Mouse (Mus musculus): Measurements from ENCODE around the gene Lrrc27. TPM values are rescaled to one million over a fixed set of nuclear protein-coding genes. Genes with fewer than 3 reads are reported as not detected.

The Lrrc27 gene
- polyA plus RNA-seq, 1 experiment from 2014 or later = 6.3 TPM

DNA sequence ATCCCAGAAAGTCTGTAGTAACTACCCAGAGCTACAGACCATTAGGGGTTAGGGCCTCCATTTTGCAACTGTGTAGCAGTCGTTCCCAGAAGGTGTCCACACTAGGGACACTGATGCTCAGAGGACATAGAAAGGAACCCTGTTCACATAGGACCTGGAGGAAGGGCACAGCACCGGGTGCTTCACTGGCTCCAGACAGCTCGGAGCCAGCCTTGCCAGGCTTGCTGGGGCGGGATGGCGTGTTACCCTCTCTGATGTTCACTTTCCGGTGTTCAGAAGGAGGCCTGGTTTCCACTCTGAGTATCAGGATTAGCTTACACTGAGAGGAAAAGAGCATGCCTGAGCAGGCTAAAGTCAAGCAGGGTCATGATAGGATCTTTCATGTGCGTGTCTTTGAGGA is 3.2 kb downstream of the Lrrc27 start:
- Histone ChIP-seq H3K4me3 (ENCODE audit: low read depth, low read length) (no peak overlapping the region), H3K9ac (ENCODE audit: low read length) (no peak overlapping the region), H3K4me2 (ENCODE audit: low read depth, low read length, severe bottlenecking) (no peak overlapping the region), H3K9me3 (ENCODE audit: control insufficient read depth, low read length) (no peaks in the 10 kb centered on the region), H3K4me1 (replicated peaks; ENCODE audit: control insufficient read depth, insufficient read depth, low read length) (peaks cover 1% of the 10 kb centered on the region; the same call in 1 of the 2 replicates), H3K27ac (ENCODE audit: low read depth, low read length) (no peak overlapping the region), H3K27me3 (ENCODE audit: control insufficient read depth, insufficient read depth, low read length) (no peaks in the 10 kb centered on the region), H3K36me3 (ENCODE audit: control insufficient read depth, insufficient read depth, low read length) (no peaks in the 10 kb centered on the region)
- WGBS = 92% methylated on average over 7 of the region's 7 CpGs
- DNase-seq (ENCODE audit: low spot score) (no peak), ATAC-seq (replicated peaks; ENCODE audit: low FRiP score) (no peak)

GRCm38 (mm10) chr7:139216464-139216863 is 3.7 kb downstream of the Lrrc27 start:
- ATAC-seq (replicated peaks; ENCODE audit: low FRiP score) (no peak), DNase-seq (ENCODE audit: low spot score) (no peak)
- no peak overlapping the region for H3K4me3 ChIP-seq (ENCODE audit: low read depth, low read length)
- no peak overlapping the region for H3K4me2 ChIP-seq (ENCODE audit: low read depth, low read length, severe bottlenecking)
- H3K4me1 ChIP-seq (replicated peaks; ENCODE audit: control insufficient read depth, insufficient read depth, low read length) = peaks cover 1% of the 10 kb centered on the region; the same call in 1 of the 2 replicates
- 94% methylated on average over 9 of the region's 9 CpGs for WGBS
- H3K27ac ChIP-seq (ENCODE audit: low read depth, low read length) = no peak overlapping the region
- no peaks in the 10 kb centered on the region for H3K27me3 ChIP-seq (ENCODE audit: control insufficient read depth, insufficient read depth, low read length)
- H3K9ac ChIP-seq (ENCODE audit: low read length) = no peak overlapping the region
- H3K36me3 ChIP-seq (ENCODE audit: control insufficient read depth, insufficient read depth, low read length) = no peaks in the 10 kb centered on the region
- H3K9me3 ChIP-seq (ENCODE audit: control insufficient read depth, low read length) = no peaks in the 10 kb centered on the region

- Histone ChIP-seq H3K27me3 (ENCODE audit: control insufficient read depth, insufficient read depth, low read length) (no peaks in the 10 kb centered on the region), H3K4me1 (replicated peaks; ENCODE audit: control insufficient read depth, insufficient read depth, low read length) (peaks cover 1% of the 10 kb centered on the region; the same call in 1 of the 2 replicates), H3K9me3 (ENCODE audit: control insufficient read depth, low read length) (no peaks in the 10 kb centered on the region), H3K27ac (ENCODE audit: low read depth, low read length) (no peak overlapping the region), H3K4me3 (ENCODE audit: low read depth, low read length) (no peak overlapping the region), H3K36me3 (ENCODE audit: control insufficient read depth, insufficient read depth, low read length) (no peaks in the 10 kb centered on the region), H3K4me2 (ENCODE audit: low read depth, low read length, severe bottlenecking) (no peak overlapping the region), H3K9ac (ENCODE audit: low read length) (no peak overlapping the region)
- ATAC-seq (replicated peaks; ENCODE audit: low FRiP score) (no peak), DNase-seq (ENCODE audit: low spot score) (no peak)
- WGBS = 87% methylated on average over 7 of the region's 7 CpGs
These were observed 4.3 kb downstream of the Lrrc27 start for GRCm38 (mm10) chr7:139217046-139217445.

DNA sequence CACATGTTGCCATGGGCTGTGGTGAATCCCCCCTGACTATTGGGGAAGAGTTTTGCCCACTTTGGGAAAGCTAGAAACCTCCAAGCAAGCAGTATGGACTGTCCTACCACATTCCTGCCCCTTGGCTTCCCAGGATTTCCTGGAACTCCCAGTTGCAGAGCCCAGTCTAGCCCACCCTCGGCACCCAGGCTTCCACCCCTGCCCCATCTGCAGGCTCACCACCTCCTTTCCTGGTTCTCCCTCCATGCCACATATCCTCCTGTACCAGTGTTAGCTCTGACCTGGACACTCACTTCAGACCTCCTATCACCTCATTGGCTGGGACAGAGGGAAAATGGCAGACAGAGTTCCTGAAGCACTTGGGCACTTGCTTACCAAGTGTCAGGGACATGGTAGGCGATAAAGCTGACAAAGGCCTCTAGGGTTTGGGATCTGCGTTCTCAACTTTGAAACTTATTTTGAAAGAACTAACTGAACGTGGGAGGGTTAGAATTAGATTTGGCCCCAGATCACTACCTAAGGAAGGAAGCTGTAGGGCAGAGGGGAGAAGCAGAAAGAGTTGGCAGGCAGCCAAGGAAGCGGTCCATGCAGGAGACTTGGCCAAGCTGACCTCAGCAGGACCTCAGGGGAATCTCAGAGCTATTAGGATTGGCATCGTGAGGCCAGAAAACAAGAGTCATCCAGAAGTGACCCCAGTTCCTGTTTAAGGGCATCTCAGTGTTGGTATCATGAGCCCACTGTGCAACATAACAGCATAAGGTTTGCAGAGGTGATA is 6.0 kb downstream of the Lrrc27 start:
- WGBS = 77% methylated on average over 6 of the region's 6 CpGs

GRCm38 (mm10) chr7:139219486-139219885 is 6.7 kb downstream of the Lrrc27 start:
- Histone ChIP-seq H3K36me3 (ENCODE audit: control insufficient read depth, insufficient read depth, low read length) (no peaks in the 10 kb centered on the region), H3K27ac (ENCODE audit: low read depth, low read length) (no peak overlapping the region), H3K9ac (ENCODE audit: low read length) (no peak overlapping the region), H3K4me3 (ENCODE audit: low read depth, low read length) (no peak overlapping the region), H3K4me2 (ENCODE audit: low read depth, low read length, severe bottlenecking) (no peak overlapping the region), H3K9me3 (ENCODE audit: control insufficient read depth, low read length) (no peaks in the 10 kb centered on the region), H3K4me1 (replicated peaks; ENCODE audit: control insufficient read depth, insufficient read depth, low read length) (no peaks in the 10 kb centered on the region), H3K27me3 (ENCODE audit: control insufficient read depth, insufficient read depth, low read length) (no peaks in the 10 kb centered on the region)
- WGBS = 84% methylated on average over 5 of the region's 5 CpGs
- no peak for DNase-seq (ENCODE audit: low spot score)
- no peak for ATAC-seq (replicated peaks; ENCODE audit: low FRiP score)

More for the DNA sequence above, 6.0 kb downstream of the Lrrc27 start:
- Histone ChIP-seq H3K4me1 (replicated peaks; ENCODE audit: control insufficient read depth, insufficient read depth, low read length) (no peaks in the 10 kb centered on the region), H3K4me2 (ENCODE audit: low read depth, low read length, severe bottlenecking) (no peak overlapping the region), H3K4me3 (ENCODE audit: low read depth, low read length) (no peak overlapping the region), H3K27ac (ENCODE audit: low read depth, low read length) (no peak overlapping the region), H3K9me3 (ENCODE audit: control insufficient read depth, low read length) (no peaks in the 10 kb centered on the region), H3K36me3 (ENCODE audit: control insufficient read depth, insufficient read depth, low read length) (no peaks in the 10 kb centered on the region), H3K9ac (ENCODE audit: low read length) (no peak overlapping the region), H3K27me3 (ENCODE audit: control insufficient read depth, insufficient read depth, low read length) (no peaks in the 10 kb centered on the region)
- ATAC-seq (replicated peaks; ENCODE audit: low FRiP score) = no peak
- DNase-seq (ENCODE audit: low spot score) = no peak

GRCm38 (mm10) chr7:139220303-139220702 is 7.5 kb downstream of the Lrrc27 start:
- Histone ChIP-seq H3K9me3 (ENCODE audit: control insufficient read depth, low read length) (no peaks in the 10 kb centered on the region), H3K9ac (ENCODE audit: low read length) (no peak overlapping the region), H3K36me3 (ENCODE audit: control insufficient read depth, insufficient read depth, low read length) (no peaks in the 10 kb centered on the region), H3K4me2 (ENCODE audit: low read depth, low read length, severe bottlenecking) (no peak overlapping the region), H3K4me3 (ENCODE audit: low read depth, low read length) (no peak overlapping the region), H3K27ac (ENCODE audit: low read depth, low read length) (no peak overlapping the region), H3K4me1 (replicated peaks; ENCODE audit: control insufficient read depth, insufficient read depth, low read length) (no peaks in the 10 kb centered on the region), H3K27me3 (ENCODE audit: control insufficient read depth, insufficient read depth, low read length) (no peaks in the 10 kb centered on the region)
- ATAC-seq (replicated peaks; ENCODE audit: low FRiP score) = no peak
- 49% methylated on average over 2 of the region's 2 CpGs for WGBS
- DNase-seq (ENCODE audit: low spot score) = no peak

- no peak for ATAC-seq (replicated peaks; ENCODE audit: low FRiP score)
- no peak for DNase-seq (ENCODE audit: low spot score)
- H3K4me3 ChIP-seq (ENCODE audit: low read depth, low read length) = no peak overlapping the region
- no peaks in the 10 kb centered on the region for H3K9me3 ChIP-seq (ENCODE audit: control insufficient read depth, low read length)
- 86% methylated on average over 5 of the region's 5 CpGs for WGBS
- no peaks in the 10 kb centered on the region for H3K4me1 ChIP-seq (replicated peaks; ENCODE audit: control insufficient read depth, insufficient read depth, low read length)
- H3K36me3 ChIP-seq (ENCODE audit: control insufficient read depth, insufficient read depth, low read length) = no peaks in the 10 kb centered on the region
- H3K4me2 ChIP-seq (ENCODE audit: low read depth, low read length, severe bottlenecking) = no peak overlapping the region
- H3K27me3 ChIP-seq (ENCODE audit: control insufficient read depth, insufficient read depth, low read length) = no peaks in the 10 kb centered on the region
- no peak overlapping the region for H3K27ac ChIP-seq (ENCODE audit: low read depth, low read length)
- H3K9ac ChIP-seq (ENCODE audit: low read length) = no peak overlapping the region
These were observed 8.3 kb downstream of the Lrrc27 start for GRCm38 (mm10) chr7:139221072-139221471.

DNA sequence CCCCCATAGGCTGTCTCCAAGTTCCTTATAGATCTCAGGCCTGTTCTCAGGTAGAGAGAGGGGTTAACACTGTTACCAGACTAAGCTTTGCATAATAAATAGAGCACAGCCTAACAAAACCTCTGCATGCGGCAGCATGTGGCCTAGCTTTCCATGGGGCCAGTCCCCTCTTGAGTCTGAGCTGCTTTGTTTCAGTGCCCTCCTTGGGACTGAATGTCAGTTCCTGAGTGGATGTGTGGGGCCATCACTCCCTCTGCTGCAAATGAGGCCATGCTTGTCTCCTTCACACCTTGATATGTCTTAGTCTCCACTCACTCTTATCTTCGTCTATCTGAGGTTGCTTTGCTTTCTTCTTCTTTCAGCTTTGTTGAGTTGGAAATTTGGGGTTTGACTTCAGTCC is 9.1 kb downstream of the Lrrc27 start:
- no peak overlapping the region for H3K4me3 ChIP-seq (ENCODE audit: low read depth, low read length)
- no peaks in the 10 kb centered on the region for H3K36me3 ChIP-seq (ENCODE audit: control insufficient read depth, insufficient read depth, low read length)
- ATAC-seq (replicated peaks; ENCODE audit: low FRiP score) (no peak), DNase-seq (ENCODE audit: low spot score) (no peak)
- no peaks in the 10 kb centered on the region for H3K9me3 ChIP-seq (ENCODE audit: control insufficient read depth, low read length)
- no peaks in the 10 kb centered on the region for H3K4me1 ChIP-seq (replicated peaks; ENCODE audit: control insufficient read depth, insufficient read depth, low read length)
- H3K27ac ChIP-seq (ENCODE audit: low read depth, low read length) = no peak overlapping the region
- WGBS = 58% methylated on average over 2 of the region's 2 CpGs
- H3K4me2 ChIP-seq (ENCODE audit: low read depth, low read length, severe bottlenecking) = no peak overlapping the region
- H3K27me3 ChIP-seq (ENCODE audit: control insufficient read depth, insufficient read depth, low read length) = no peaks in the 10 kb centered on the region
- no peak overlapping the region for H3K9ac ChIP-seq (ENCODE audit: low read length)

- Histone ChIP-seq H3K4me3 (ENCODE audit: low read depth, low read length) (no peak overlapping the region), H3K27ac (ENCODE audit: low read depth, low read length) (no peak overlapping the region), H3K9me3 (ENCODE audit: control insufficient read depth, low read length) (no peaks in the 10 kb centered on the region), H3K4me1 (replicated peaks; ENCODE audit: control insufficient read depth, insufficient read depth, low read length) (no peaks in the 10 kb centered on the region), H3K9ac (ENCODE audit: low read length) (no peak overlapping the region), H3K27me3 (ENCODE audit: control insufficient read depth, insufficient read depth, low read length) (no peaks in the 10 kb centered on the region), H3K36me3 (ENCODE audit: control insufficient read depth, insufficient read depth, low read length) (no peaks in the 10 kb centered on the region), H3K4me2 (ENCODE audit: low read depth, low read length, severe bottlenecking) (no peak overlapping the region)
- DNase-seq (ENCODE audit: low spot score) = no peak
- WGBS = 78% methylated on average over 4 of the region's 4 CpGs
- ATAC-seq (replicated peaks; ENCODE audit: low FRiP score) = no peak
These were observed 9.6 kb downstream of the Lrrc27 start for GRCm38 (mm10) chr7:139222341-139222740.

Measured in forebrain, embryonic 11.5 days (tissue).